Mouse (Mus musculus) brain, embryonic 14.5 days (tissue): ENCODE results near the gene Gm49388. TPM values are rescaled to one million over a fixed set of nuclear protein-coding genes. Genes with fewer than 3 reads are reported as not detected.
"Not testable (repeated sequence)": the region's sequence is repeated elsewhere in the genome, so short reads cannot be mapped to it uniquely, and the experiment has no call there.

Experiments
- DNase-seq: peaks from one replicate; pipeline ENCODE4 v3.0.0-alpha.2; 2011; ENCODE audit warnings: low read depth
- CTCF ChIP-seq: fragments of 200-500 bp; IDR thresholded peaks from 2 replicates; pipeline ENCODE4 v1.5.1; 2012; ENCODE audit warnings: inconsistent platforms, mild to moderate bottlenecking, moderate library complexity, borderline replicate concordance; ENCODE audit not compliant: insufficient read depth, insufficient read length; ENCODE audit errors: extremely low read depth
- POLR2A ChIP-seq: fragments of 200-500 bp; IDR thresholded peaks from 2 replicates; pipeline ENCODE4 v1.6.1; 2012; ENCODE audit warnings: mild to moderate bottlenecking, inconsistent platforms, borderline replicate concordance; ENCODE audit not compliant: poor library complexity, insufficient read depth, insufficient read length, severe bottlenecking; ENCODE audit errors: extremely low read depth
- polyA plus RNA-seq: library from polyadenylated mRNA; depleted of rRNA; stranded (reverse); fragments of >200 nt; gene quantifications from 2 replicates; pipeline ENCODE4 v1.2.3, GENCODE M21; 2012; rRNA removed

Gm49388 gene
- polyA plus RNA-seq, 1 experiment: not detected

GRCm38 (mm10) chr7:127837473-127837872, 52.1 kb downstream of the Gm49388 start:
- DNase-seq: no peak
- TF ChIP-seq CTCF (no peak), POLR2A (no peak)

GRCm38 (mm10) chr7:127837878-127838277, 52.5 kb downstream of the Gm49388 start:
- not testable (repeated sequence) for DNase-seq

- not testable (repeated sequence) for DNase-seq
These were observed 54.6 kb downstream of the Gm49388 start for GRCm38 (mm10) chr7:127840031-127840430.

- no peak for DNase-seq
- no peak for TF ChIP-seq POLR2A
- TF ChIP-seq CTCF: no peak
These were observed 55.5 kb downstream of the Gm49388 start for GRCm38 (mm10) chr7:127840886-127841285.

GRCm38 (mm10) chr7:127841340-127842000, 56.1 kb downstream of the Gm49388 start:
- peak; percentile 98 for DNase-seq
- TF ChIP-seq POLR2A (peak; percentile 27; the same call in 1 of the 2 replicates), CTCF (no peak)

GRCm38 (mm10) chr7:127842001-127842718, 56.8 kb downstream of the Gm49388 start:
- TF ChIP-seq CTCF: no peak
- TF ChIP-seq POLR2A: no peak
- DNase-seq: peak; percentile 83

GRCm38 (mm10) chr7:127849973-127850875, 64.8 kb downstream of the Gm49388 start:
- no peak for DNase-seq
- TF ChIP-seq POLR2A (no peak), CTCF (no peak)

GRCm38 (mm10) chr7:127850906-127851305, 65.5 kb downstream of the Gm49388 start:
- TF ChIP-seq POLR2A (no peak), CTCF (no peak)

More at GRCm38 (mm10) chr7:127850906-127851305, 65.5 kb downstream of the Gm49388 start:
- no peak for DNase-seq

Other genes with a start within 250 kb of the Gm49388 start
- gene Tmem265, start 224.2 kb upstream of the Gm49388 start, polyA plus RNA-seq: 2.0 and 3.2 TPM in 2 replicates
- gene Phkg2, start 212.3 kb upstream of the Gm49388 start, polyA plus RNA-seq: 108 and 126 TPM in 2 replicates
- 11.9 and 16.0 TPM in 2 replicates for gene Ccdc189, start 197.0 kb upstream of the Gm49388 start, polyA plus RNA-seq
- gene Rnf40, start 196.8 kb upstream of the Gm49388 start, polyA plus RNA-seq: 50.4 and 56.0 TPM in 2 replicates
- 38.7 and 44.4 TPM in 2 replicates for gene Zfp629, start 169.8 kb upstream of the Gm49388 start, polyA plus RNA-seq
- 51.0 and 78.6 TPM in 2 replicates for gene Bcl7c, start 76.7 kb upstream of the Gm49388 start, polyA plus RNA-seq
- 8.0 and 12.2 TPM in 2 replicates for gene Ctf1, start 72.9 kb upstream of the Gm49388 start, polyA plus RNA-seq
- not detected in 2 replicates for gene Ctf2, start 53.4 kb upstream of the Gm49388 start, polyA plus RNA-seq
- 138 and 171 TPM in 2 replicates for gene Fbxl19, start 41.1 kb upstream of the Gm49388 start, polyA plus RNA-seq
- gene Orai3, start 15.8 kb upstream of the Gm49388 start, polyA plus RNA-seq: 9.3 and 11.2 TPM in 2 replicates
- gene Setd1a, start 8.9 kb upstream of the Gm49388 start, polyA plus RNA-seq: 8.9 and 23.2 TPM in 2 replicates
- gene Hsd3b7, start 15.0 kb downstream of the Gm49388 start, polyA plus RNA-seq: 13.8 and 14.2 TPM in 2 replicates
- 35.3 and 36.0 TPM in 2 replicates for gene Stx4a, start 38.7 kb downstream of the Gm49388 start, polyA plus RNA-seq
- gene Stx1b, start 38.9 kb downstream of the Gm49388 start, polyA plus RNA-seq: 79.9 and 128 TPM in 2 replicates
- gene Zfp646, start 90.6 kb downstream of the Gm49388 start, polyA plus RNA-seq: 22.3 and 28.1 TPM in 2 replicates
- gene Zfp668, start 91.2 kb downstream of the Gm49388 start, polyA plus RNA-seq: 21.7 and 31.7 TPM in 2 replicates
- 2.2 and 3.5 TPM in 2 replicates for gene Prss53, start 105.4 kb downstream of the Gm49388 start, polyA plus RNA-seq
- not detected in 2 replicates for gene Gm21974, start 109.8 kb downstream of the Gm49388 start, polyA plus RNA-seq
- 68.2 and 78.7 TPM in 2 replicates for gene Vkorc1, start 110.0 kb downstream of the Gm49388 start, polyA plus RNA-seq
- gene Bckdk, start 118.5 kb downstream of the Gm49388 start, polyA plus RNA-seq: 59.5 and 79.8 TPM in 2 replicates
- 44.8 and 47.7 TPM in 2 replicates for gene Kat8, start 126.9 kb downstream of the Gm49388 start, polyA plus RNA-seq
- 0.51 and 0.97 TPM in 2 replicates for gene Prss8, start 144.5 kb downstream of the Gm49388 start, polyA plus RNA-seq
- 11.2 and 16.6 TPM in 2 replicates for gene Prss36, start 161.1 kb downstream of the Gm49388 start, polyA plus RNA-seq
- 596 and 633 TPM in 2 replicates for gene Fus, start 181.8 kb downstream of the Gm49388 start, polyA plus RNA-seq
- 6.9 and 10.1 TPM in 2 replicates for gene Pycard, start 208.3 kb downstream of the Gm49388 start, polyA plus RNA-seq
- gene Trim72, start 218.3 kb downstream of the Gm49388 start, polyA plus RNA-seq: 0.92 and 1.0 TPM in 2 replicates